Mouse (Mus musculus): ENCODE results near the gene Slc50a1.

- TF ChIP-seq CTCF (IDR thresholded peaks at IDR 0.05; ENCODE audit: low read depth) (no peak), EP300 (IDR thresholded peaks at IDR 0.05; ENCODE audit: low read depth) (no peak)
Observed at GRCm38 (mm10) chr3:89295685-89296230, 25.4 kb upstream of the Slc50a1 start.
